Mouse (Mus musculus) kidney, postnatal 0 days (tissue): ENCODE measurements at regions not wholly inside any gene's neighbourhood (a gene's known extent, or its start where the extent isn't known, plus 50 kb on each side); places are given as distances from the start of the nearest gene placed in this dataset.

ENCODE experiments used
- ATAC-seq: fragments of 200-750 bp; cut with Nextera tagmentation; replicated peaks from 2 replicates; pipeline ENCODE4 v1.8.0; 2017; ENCODE audit warnings: low read depth, moderate number of reproducible peaks, moderate TSS enrichment, moderate library complexity; ENCODE audit not compliant: low FRiP score
- DNase-seq: peaks from one replicate; pipeline ENCODE4 v3.0.0-alpha.2; 2016; ENCODE audit warnings: low spot score
- H3K27ac ChIP-seq: fragments of 300-500 bp; sonication (generic); 2 replicates; pipeline ENCODE4 v1.5.1; 2014; ENCODE audit warnings: mild to moderate bottlenecking
- H3K27me3 ChIP-seq: fragments of 300-500 bp; sonication (generic); 2 replicates; pipeline ENCODE4 v1.6.1; 2014; ENCODE audit warnings: low read length, mixed read lengths; ENCODE audit not compliant: insufficient read depth
- H3K36me3 ChIP-seq: fragments of 300-500 bp; sonication (generic); 2 replicates; pipeline ENCODE4 v1.6.1; 2014; ENCODE audit warnings: low read length, mixed read lengths; ENCODE audit not compliant: insufficient read depth
- H3K4me1 ChIP-seq: fragments of 300-500 bp; sonication (generic); replicated peaks from 2 replicates; pipeline ENCODE4 v1.6.1; 2014; ENCODE audit warnings: antibody characterized with exemption, low read length, mixed read lengths; ENCODE audit not compliant: insufficient read depth
- H3K4me2 ChIP-seq: fragments of 300-500 bp; sonication (generic); 2 replicates; pipeline ENCODE4 v1.6.1; 2014; ENCODE audit warnings: mild to moderate bottlenecking, low read length, moderate library complexity, mixed read lengths
- H3K4me3 ChIP-seq: fragments of 300-500 bp; sonication (generic); replicated peaks from 2 replicates; pipeline ENCODE4 v1.5.1; 2014; ENCODE audit warnings: low read depth, low read length
- H3K9ac ChIP-seq: fragments of 300-500 bp; sonication (generic); 2 replicates; pipeline ENCODE4 v1.6.1; 2014; ENCODE audit warnings: low read depth, low read length
- H3K9me3 ChIP-seq: fragments of 300-500 bp; sonication (generic); replicated peaks from 2 replicates; pipeline ENCODE4 v1.6.1; 2016; ENCODE audit warnings: low read length, inconsistent platforms, mixed read lengths
- CTCF ChIP-seq: IDR thresholded peaks from 2 replicates; pipeline ENCODE4 v1.5.1; 2016; ENCODE audit warnings: antibody characterized with exemption, low read depth, mild to moderate bottlenecking, moderate library complexity
- WGBS: fragments of 180-500 bp; shearing (Covaris S2); extraction: QIAGEN DNeasy Blood & Tissue Kit; methylation state at CpG from one replicate; pipeline ENCODE4 v1.1.7; 2014; 5-methylcytosine and 5-hydroxymethylcytosine counted together

- 79% methylated on average over 2 of the region's 2 CpGs for WGBS
Measured at GRCm38 (mm10) chr9:27453476-27453875, 56.9 kb downstream of the Spata19 start.

GRCm38 (mm10) chr9:27453924-27454652 lies 57.5 kb downstream of the Spata19 start:
- Histone ChIP-seq H3K9me3 (no peaks in the 10 kb centered on the region), H3K9ac (no peak overlapping the region), H3K27ac (no peak overlapping the region), H3K4me3 (no peak overlapping the region), H3K4me1 (no peaks in the 10 kb centered on the region), H3K4me2 (no peak overlapping the region), H3K36me3 (no peaks in the 10 kb centered on the region), H3K27me3 (no peaks in the 10 kb centered on the region)
- DNase-seq (no peak), ATAC-seq (no peak)
- WGBS: 60% methylated on average over 10 of the region's 10 CpGs
- no peak for TF ChIP-seq CTCF

More at GRCm38 (mm10) chr9:27453476-27453875, 56.9 kb downstream of the Spata19 start:
- ATAC-seq (no peak), DNase-seq (peak; percentile 35)
- H3K4me2 ChIP-seq: no peak overlapping the region
- no peak overlapping the region for H3K9ac ChIP-seq
- H3K27me3 ChIP-seq: no peaks in the 10 kb centered on the region
- H3K9me3 ChIP-seq: no peaks in the 10 kb centered on the region
- no peaks in the 10 kb centered on the region for H3K36me3 ChIP-seq
- H3K4me3 ChIP-seq: no peak overlapping the region
- no peaks in the 10 kb centered on the region for H3K4me1 ChIP-seq
- TF ChIP-seq CTCF: no peak
- H3K27ac ChIP-seq: no peak overlapping the region

DNA sequence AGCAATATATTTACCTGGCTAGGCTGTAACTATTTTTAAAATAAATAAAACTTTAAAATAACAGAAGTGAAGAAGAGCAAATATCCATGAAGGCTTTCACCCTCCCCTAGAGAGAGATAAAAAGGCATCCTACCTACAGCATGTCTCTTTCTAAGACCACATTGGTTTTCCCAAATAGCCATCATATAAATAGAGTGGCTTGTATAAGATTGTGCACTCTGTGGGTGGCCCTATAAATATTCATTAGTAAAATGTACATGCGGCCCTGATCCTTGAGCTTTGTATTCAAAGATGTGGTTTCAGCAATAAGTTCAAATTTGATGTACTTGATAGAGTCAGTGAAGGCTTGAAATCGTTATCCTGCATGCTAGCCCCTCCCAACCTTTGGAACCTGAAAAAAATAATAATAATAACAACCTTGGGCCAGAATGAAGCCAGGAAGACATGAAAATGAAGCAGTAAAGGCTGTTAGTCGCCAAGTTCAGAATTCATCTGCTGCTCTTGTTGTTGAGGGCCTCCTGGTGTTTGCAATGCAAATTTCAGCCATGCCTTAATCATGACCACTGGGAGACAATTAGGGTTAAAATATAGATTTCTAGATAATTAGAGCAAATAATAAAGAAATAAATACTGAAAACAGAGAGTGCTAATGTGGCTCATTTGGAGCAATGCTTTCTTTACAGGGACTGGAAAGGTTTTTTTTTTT lies 61.9 kb downstream of the Spata19 start:
- H3K4me3 ChIP-seq: no peak overlapping the region
- no peaks in the 10 kb centered on the region for H3K9me3 ChIP-seq
- no peaks in the 10 kb centered on the region for H3K4me1 ChIP-seq
- no peak overlapping the region for H3K4me2 ChIP-seq
- no peak for DNase-seq
- no peaks in the 10 kb centered on the region for H3K27me3 ChIP-seq
- no peak for TF ChIP-seq CTCF
- H3K27ac ChIP-seq: no peak overlapping the region
- H3K36me3 ChIP-seq: no peaks in the 10 kb centered on the region
- no peak for ATAC-seq
- no peak overlapping the region for H3K9ac ChIP-seq
- WGBS: 47% methylated on average over 3 of the region's 3 CpGs

DNA sequence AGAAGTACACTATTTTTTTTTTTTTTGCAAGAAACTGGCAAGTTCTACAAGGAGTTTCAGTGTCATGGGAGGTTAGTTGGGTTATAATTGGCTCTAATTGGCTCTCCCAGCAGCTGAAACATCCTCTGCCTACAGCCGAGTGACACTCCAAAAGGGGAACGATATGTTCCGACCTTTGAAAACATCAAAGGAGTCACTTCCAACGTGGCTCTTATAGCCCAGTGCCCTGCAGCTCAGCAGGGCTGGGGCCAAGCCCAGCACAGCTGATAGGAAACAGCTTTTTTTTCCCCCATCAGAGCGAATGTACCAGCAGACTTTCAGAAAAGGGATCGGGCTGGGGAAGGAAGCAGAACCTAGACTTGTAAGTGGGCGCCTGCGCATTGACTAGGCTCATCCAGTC lies 64.4 kb downstream of the Spata19 start:
- Histone ChIP-seq H3K27ac (no peak overlapping the region), H3K4me2 (no peak overlapping the region), H3K9ac (no peak overlapping the region), H3K9me3 (no peaks in the 10 kb centered on the region), H3K4me3 (no peak overlapping the region), H3K4me1 (no peaks in the 10 kb centered on the region), H3K27me3 (no peaks in the 10 kb centered on the region), H3K36me3 (no peaks in the 10 kb centered on the region)
- WGBS: 20% methylated on average over 8 of the region's 8 CpGs
- DNase-seq (no peak), ATAC-seq (no peak)
- TF ChIP-seq CTCF: no peak

DNA sequence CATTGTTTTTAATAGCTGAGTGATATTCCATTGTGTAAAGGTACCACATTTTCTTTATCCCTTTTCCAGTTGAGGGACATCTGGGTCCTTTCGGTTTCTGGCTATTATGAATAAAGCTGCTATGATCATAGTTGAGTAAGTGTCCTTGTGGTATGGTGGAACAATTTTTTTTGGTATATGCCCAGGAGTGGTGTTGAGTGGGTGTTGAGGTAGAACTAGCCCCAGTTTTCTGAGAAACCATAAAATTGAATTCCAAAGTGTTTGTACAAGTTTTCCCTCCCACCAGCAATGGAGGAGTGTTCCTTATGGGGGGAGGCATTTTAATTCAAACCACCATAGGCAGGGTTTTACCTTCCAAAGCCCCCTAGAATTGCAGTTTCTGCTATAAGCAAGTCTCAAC lies 67.4 kb downstream of the Spata19 start:
- WGBS: 96% methylated on average over 1 of the region's 1 CpGs
- Histone ChIP-seq H3K4me1 (no peaks in the 10 kb centered on the region), H3K36me3 (no peaks in the 10 kb centered on the region), H3K27ac (no peak overlapping the region), H3K9ac (no peak overlapping the region), H3K27me3 (no peaks in the 10 kb centered on the region), H3K9me3 (no peaks in the 10 kb centered on the region), H3K4me3 (no peak overlapping the region), H3K4me2 (no peak overlapping the region)
- ATAC-seq (no peak), DNase-seq (no peak)
- no peak for TF ChIP-seq CTCF

GRCm38 (mm10) chr9:27475468-27475867 lies 78.9 kb downstream of the Spata19 start:
- Histone ChIP-seq H3K27me3 (no peaks in the 10 kb centered on the region), H3K9me3 (no peaks in the 10 kb centered on the region), H3K36me3 (no peaks in the 10 kb centered on the region), H3K4me2 (no peak overlapping the region), H3K9ac (no peak overlapping the region), H3K4me3 (no peak overlapping the region), H3K27ac (no peak overlapping the region), H3K4me1 (no peaks in the 10 kb centered on the region)
- 78% methylated on average over 10 of the region's 10 CpGs for WGBS
- no peak for ATAC-seq
- no peak for TF ChIP-seq CTCF
- DNase-seq: no peak
